Mouse (Mus musculus): ENCODE measurements at regions not wholly inside any gene's neighbourhood (a gene's known extent, or its start where the extent isn't known, plus 50 kb on each side); places are given as distances from the start of the nearest gene placed in this dataset.

GRCm38 (mm10) chr13:37503898-37504297, 158.9 kb downstream of the Ly86 start:
- ATAC-seq: no peak

GRCm38 (mm10) chr13:37504373-37504772, 159.4 kb downstream of the Ly86 start:
- ATAC-seq: no peak

- ATAC-seq: no peak
Measured at GRCm38 (mm10) chr13:37505617-37506016, 160.6 kb downstream of the Ly86 start.

- ATAC-seq: no peak
Measured at GRCm38 (mm10) chr13:37506046-37506445, 161.0 kb downstream of the Ly86 start.

- ATAC-seq: no peak
Measured at GRCm38 (mm10) chr13:37506701-37507100, 161.7 kb downstream of the Ly86 start.

GRCm38 (mm10) chr13:37507146-37507545, 162.1 kb downstream of the Ly86 start:
- no peak for ATAC-seq

GRCm38 (mm10) chr13:37508385-37509351, 163.7 kb downstream of the Ly86 start:
- ATAC-seq: no peak

GRCm38 (mm10) chr13:37509352-37509851, 164.4 kb downstream of the Ly86 start:
- no peak for ATAC-seq

- no peak for ATAC-seq
Measured at GRCm38 (mm10) chr13:37510511-37510910, 165.5 kb downstream of the Ly86 start.

- ATAC-seq: no peak
Measured at GRCm38 (mm10) chr13:37511006-37511405, 166.0 kb downstream of the Ly86 start.

- no peak for ATAC-seq
Measured at GRCm38 (mm10) chr13:37511406-37511805, 166.4 kb downstream of the Ly86 start.

GRCm38 (mm10) chr13:37512781-37513180, 167.8 kb downstream of the Ly86 start:
- ATAC-seq: no peak

- no peak for ATAC-seq
Measured at GRCm38 (mm10) chr13:37513206-37513904, 168.3 kb downstream of the Ly86 start.

- no peak for ATAC-seq
Measured at GRCm38 (mm10) chr13:37513905-37514607, 169.0 kb downstream of the Ly86 start.

- no peak for ATAC-seq
Measured at GRCm38 (mm10) chr13:37514641-37515305, 169.8 kb downstream of the Ly86 start.

- no peak for ATAC-seq
Measured at GRCm38 (mm10) chr13:37517055-37517807, 172.2 kb downstream of the Ly86 start.

GRCm38 (mm10) chr13:37519948-37520347, 174.9 kb downstream of the Ly86 start:
- ATAC-seq: peak; percentile 49

- no peak for ATAC-seq
Measured at GRCm38 (mm10) chr13:37525097-37525726, 180.2 kb downstream of the Ly86 start.

GRCm38 (mm10) chr13:37526102-37526501, 181.1 kb downstream of the Ly86 start:
- no peak for ATAC-seq

GRCm38 (mm10) chr13:37528380-37528779, 183.4 kb downstream of the Ly86 start:
- no peak for ATAC-seq

- no peak for ATAC-seq
Measured at GRCm38 (mm10) chr13:37528876-37529275, 183.9 kb downstream of the Ly86 start.
